Mouse (Mus musculus) liver, postnatal 0 days (tissue): ENCODE measurements around the gene Ptger1. TPM values are rescaled to one million over a fixed set of nuclear protein-coding genes. Genes with fewer than 3 reads are reported as not detected.
A peak's percentile ranks its signal among the peaks of the same experiment; 100 is the strongest.

Experiments used
- ATAC-seq: fragments of 200-750 bp; cut with Nextera tagmentation; 2 replicates; pipeline ENCODE4 v1.8.0; 2017; ENCODE audit warnings: mild to moderate bottlenecking, moderate library complexity
- DNase-seq: peaks from one replicate; pipeline ENCODE4 v3.0.0-alpha.2; 2016
- H3K27ac ChIP-seq: fragments of 300-500 bp; sonication (generic); 2 replicates; pipeline ENCODE4 v1.5.1; 2014; ENCODE audit warnings: antibody characterized with exemption, moderate library complexity, mild to moderate bottlenecking, low read depth
- H3K27me3 ChIP-seq: fragments of 300-500 bp; sonication (generic); 2 replicates; pipeline ENCODE4 v1.6.1; 2014; ENCODE audit warnings: low read length, control low read depth, mixed read lengths; ENCODE audit not compliant: insufficient read depth
- H3K36me3 ChIP-seq: fragments of 300-500 bp; sonication (generic); replicated peaks from 2 replicates; pipeline ENCODE4 v1.6.1; 2014; ENCODE audit warnings: mild to moderate bottlenecking, control low read depth, low read length, moderate library complexity, mixed read lengths; ENCODE audit not compliant: insufficient read depth
- H3K4me1 ChIP-seq: fragments of 300-500 bp; sonication (generic); 2 replicates; pipeline ENCODE4 v1.6.1; 2014; ENCODE audit warnings: antibody characterized with exemption, mild to moderate bottlenecking, control low read depth; ENCODE audit not compliant: insufficient read depth
- H3K4me2 ChIP-seq: fragments of 300-500 bp; sonication (generic); 2 replicates; pipeline ENCODE4 v1.6.1; 2014; ENCODE audit warnings: low read depth, mild to moderate bottlenecking, low read length, moderate library complexity, mixed read lengths
- H3K4me3 ChIP-seq: fragments of 300-500 bp; sonication (generic); 2 replicates; pipeline ENCODE4 v1.5.1; 2014; ENCODE audit warnings: low read depth, low read length
- H3K9ac ChIP-seq: fragments of 300-500 bp; sonication (generic); replicated peaks from 2 replicates; pipeline ENCODE4 v1.6.1; 2014; ENCODE audit warnings: mild to moderate bottlenecking, moderate library complexity
- H3K9me3 ChIP-seq: fragments of 300-500 bp; sonication (generic); 2 replicates; pipeline ENCODE4 v1.6.1; 2016; ENCODE audit warnings: mild to moderate bottlenecking, control low read depth, low read length, mixed read lengths
- CTCF ChIP-seq: sonication (generic); IDR thresholded peaks from 2 replicates; pipeline ENCODE4 v1.5.1; 2016; ENCODE audit warnings: antibody characterized with exemption, low read depth
- EP300 ChIP-seq: IDR thresholded peaks from 2 replicates; pipeline ENCODE4 v1.6.1; 2016; ENCODE audit warnings: antibody characterized with exemption, low read depth, mild to moderate bottlenecking
- WGBS: fragments of 180-500 bp; shearing (Covaris S2); extraction: QIAGEN DNeasy Blood & Tissue Kit; methylation state at CpG from one replicate; pipeline ENCODE4 v1.1.7; 2014; ENCODE audit not compliant: insufficient replicate concordance; 5-methylcytosine and 5-hydroxymethylcytosine counted together
- polyA plus RNA-seq: library from polyadenylated mRNA; unstranded; fragments of >200 nt; fragmentation: Nextera tagmentation; extraction: Ambion mirVana; gene quantifications from 2 replicates; pipeline ENCODE4 v1.2.1, GENCODE M21; 2015

Ptger1 gene
- polyA plus RNA-seq, 1 experiment from 2014 or later, result 0.16 TPM

DNA sequence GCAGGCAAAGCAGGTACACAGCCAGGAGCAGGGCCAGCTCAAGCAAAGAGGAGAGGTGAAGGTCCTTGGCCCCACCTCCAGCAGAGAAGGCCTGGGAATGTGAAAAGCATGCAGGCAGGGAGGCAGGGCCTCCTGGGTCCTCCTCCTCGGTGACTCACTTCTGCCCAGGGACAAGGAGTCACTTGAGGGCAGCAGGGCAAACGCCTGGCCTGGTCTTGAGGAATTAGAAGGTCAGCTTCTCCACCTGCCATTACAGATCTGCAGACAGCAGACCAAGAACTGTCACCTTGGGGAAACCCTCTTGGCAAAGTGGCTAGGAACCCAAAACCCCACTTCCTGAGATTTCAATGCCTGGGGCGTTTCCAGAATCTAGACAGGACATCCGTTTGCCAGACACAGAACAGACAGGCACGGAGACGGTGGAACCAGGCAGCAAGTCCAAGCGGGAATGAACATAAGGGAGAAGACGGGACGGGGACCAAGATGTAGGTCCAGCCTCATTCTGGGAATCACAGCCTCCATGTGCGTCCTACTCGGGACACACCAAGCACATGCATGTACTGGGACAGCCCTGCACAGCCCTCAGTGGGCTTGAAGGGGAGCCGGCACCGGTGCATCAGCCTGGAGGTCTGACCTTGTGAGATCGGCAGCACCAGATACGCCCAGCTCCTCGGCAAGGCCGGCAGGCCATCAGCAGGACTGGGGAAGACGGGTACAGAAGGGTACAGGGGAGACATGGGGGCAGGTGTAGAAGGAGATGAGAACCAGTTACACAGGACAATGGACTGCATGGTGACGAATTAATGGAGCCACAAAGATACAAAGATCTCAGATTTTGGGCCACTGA is 31.1 kb downstream of the Ptger1 start:
- H3K4me1 ChIP-seq, result peaks cover 46% of the 10 kb centered on the region
- H3K9ac ChIP-seq, result peak overlapping the region; percentile 91
- no peak for ATAC-seq

DNA sequence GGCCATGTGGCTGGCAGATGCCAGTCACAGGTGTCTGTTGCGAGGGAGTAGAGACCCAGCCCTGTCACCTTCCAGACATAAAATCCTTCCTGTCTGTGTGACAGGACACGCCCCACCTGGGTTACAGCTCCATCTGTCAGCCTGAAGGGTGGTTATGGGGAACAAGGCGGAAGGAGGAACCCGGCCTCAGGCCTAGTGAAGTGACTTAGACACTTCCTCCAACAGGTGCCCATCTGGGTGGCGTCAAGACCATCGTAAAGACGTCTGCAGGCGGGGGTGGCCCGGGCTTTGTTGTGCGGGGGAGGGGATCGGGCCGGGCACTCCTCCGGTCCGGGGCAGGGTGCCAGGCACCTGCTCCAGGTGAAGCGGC is 31.8 kb downstream of the Ptger1 start:
- peaks cover 46% of the 10 kb centered on the region for H3K4me1 ChIP-seq
- no peaks in the 10 kb centered on the region for H3K27me3 ChIP-seq
- TF ChIP-seq EP300 (no peak), CTCF (no peak)
- H3K36me3 ChIP-seq, result no peaks in the 10 kb centered on the region
- WGBS, result 2% methylated on average over 15 of the region's 15 CpGs
- ATAC-seq (peak; percentile 24), DNase-seq (peak; percentile 71)
- peak overlapping the region; percentile 92 for H3K4me2 ChIP-seq
- H3K9me3 ChIP-seq, result no peaks in the 10 kb centered on the region
- H3K9ac ChIP-seq, result peak overlapping the region; percentile 91
- H3K27ac ChIP-seq, result peak overlapping the region; percentile 90
- H3K4me3 ChIP-seq, result peak overlapping the region; percentile 80

More for the DNA sequence above, 31.1 kb downstream of the Ptger1 start:
- Histone ChIP-seq H3K27ac (peak overlapping the region; percentile 90), H3K27me3 (no peaks in the 10 kb centered on the region), H3K9me3 (no peaks in the 10 kb centered on the region), H3K4me3 (peak overlapping the region; percentile 80), H3K36me3 (0 out of 2 replicates have a peak, but pooled peaks cover under 1% of the 10 kb centered on the region), H3K4me2 (peak overlapping the region; percentile 92)
- DNase-seq, result peak; percentile 38
- TF ChIP-seq EP300, result no peak
- TF ChIP-seq CTCF, result no peak
- 36% methylated on average over 19 of the region's 19 CpGs for WGBS

GRCm38 (mm10) chr8:83698661-83699453 is 32.4 kb downstream of the Ptger1 start, which contains the start of gene Pkn1:
Gene Pkn1 (minus strand): TSS chr8:83699179.
- peaks cover 42% of the 10 kb centered on the region for H3K4me1 ChIP-seq
- peak within 1 kb of the TSS; percentile 90 for H3K27ac ChIP-seq
- H3K9ac ChIP-seq, result peak within 1 kb of the TSS; percentile 91
- H3K4me2 ChIP-seq, result peak within 1 kb of the TSS; percentile 92
- under 1% methylated on average over 54 of the region's 85 CpGs for WGBS
- no peaks in the 10 kb centered on the region for H3K9me3 ChIP-seq
- peak; percentile 82 for ATAC-seq
- DNase-seq, result peak; percentile 87
- H3K27me3 ChIP-seq, result no peaks in the 10 kb centered on the region
- no peaks in the 10 kb centered on the region for H3K36me3 ChIP-seq
- peak within 1 kb of the TSS; percentile 80 for H3K4me3 ChIP-seq
- TF ChIP-seq EP300 (no peak), CTCF (no peak)

DNA sequence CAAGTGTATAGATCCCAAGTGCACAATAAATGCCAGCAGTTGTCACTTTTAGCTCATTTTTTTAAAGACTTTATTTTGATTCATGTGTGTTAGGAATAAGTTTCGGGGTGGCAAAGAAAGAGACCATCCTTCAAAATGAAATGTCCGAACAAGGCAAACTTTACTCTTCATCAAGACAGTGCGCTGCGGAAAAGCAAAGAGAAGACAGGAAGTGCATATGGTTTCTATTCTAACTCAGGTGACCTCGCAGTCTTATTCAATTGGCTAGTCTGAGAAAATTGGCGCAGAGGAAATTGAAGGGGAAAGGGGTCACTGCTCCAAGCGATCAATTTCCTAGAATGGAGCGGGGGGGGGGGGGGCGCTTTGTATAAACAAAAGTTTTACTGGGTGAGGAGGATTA is 33.1 kb downstream of the Ptger1 start:
- Histone ChIP-seq H3K36me3 (no peaks in the 10 kb centered on the region), H3K4me3 (peak overlapping the region; percentile 80), H3K27me3 (no peaks in the 10 kb centered on the region), H3K4me1 (peaks cover 40% of the 10 kb centered on the region), H3K9me3 (no peaks in the 10 kb centered on the region), H3K4me2 (peak overlapping the region; percentile 92), H3K27ac (peak overlapping the region; percentile 90), H3K9ac (peak overlapping the region; percentile 91)
- ATAC-seq (no peak), DNase-seq (no peak)
- no peak for TF ChIP-seq CTCF
- TF ChIP-seq EP300, result no peak
- WGBS, result 15% methylated on average over 9 of the region's 9 CpGs

DNA sequence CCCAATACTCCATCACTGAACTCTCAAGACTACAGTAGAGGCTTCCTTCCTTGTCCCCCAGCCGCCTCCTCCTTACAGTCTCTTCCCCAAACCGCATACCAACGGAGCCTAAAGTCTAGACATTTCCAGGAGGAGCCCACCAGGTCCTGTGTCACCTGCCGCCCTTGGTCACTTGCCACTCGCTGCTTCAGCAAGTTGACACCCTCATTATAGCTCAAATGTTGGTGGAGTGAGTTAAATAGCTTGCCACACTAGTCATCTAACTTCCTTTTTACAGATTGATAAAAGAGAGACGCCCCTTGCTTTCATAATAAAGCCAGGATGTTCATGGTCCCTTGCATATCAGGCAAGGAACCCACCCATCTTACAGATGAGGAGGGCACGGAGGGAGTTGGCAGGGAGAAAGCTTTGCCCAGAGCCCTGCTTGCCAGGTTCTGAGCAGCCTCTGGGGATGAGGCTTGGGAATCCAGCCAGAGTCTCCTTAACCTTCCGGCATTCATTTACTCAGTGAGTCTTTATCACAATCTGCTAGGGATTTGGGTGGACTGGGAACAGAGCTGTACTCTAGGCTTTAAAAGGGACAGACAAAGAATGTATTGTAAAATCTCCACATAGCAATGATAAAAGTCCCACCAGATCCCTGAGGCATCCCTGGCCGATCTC is 34.1 kb downstream of the Ptger1 start:
- TF ChIP-seq EP300, result no peak
- no peak for TF ChIP-seq CTCF
- Histone ChIP-seq H3K9ac (no peak overlapping the region), H3K9me3 (no peaks in the 10 kb centered on the region), H3K27me3 (no peaks in the 10 kb centered on the region), H3K36me3 (no peaks in the 10 kb centered on the region), H3K27ac (peak overlapping the region; percentile 30; the same call in 1 of the 2 replicates), H3K4me3 (no peak overlapping the region), H3K4me1 (peaks cover 31% of the 10 kb centered on the region), H3K4me2 (0 out of 2 replicates have a peak overlapping the region, but pooled peaks have one; percentile 92)
- 64% methylated on average over 9 of the region's 9 CpGs for WGBS
- ATAC-seq (no peak), DNase-seq (no peak)

DNA sequence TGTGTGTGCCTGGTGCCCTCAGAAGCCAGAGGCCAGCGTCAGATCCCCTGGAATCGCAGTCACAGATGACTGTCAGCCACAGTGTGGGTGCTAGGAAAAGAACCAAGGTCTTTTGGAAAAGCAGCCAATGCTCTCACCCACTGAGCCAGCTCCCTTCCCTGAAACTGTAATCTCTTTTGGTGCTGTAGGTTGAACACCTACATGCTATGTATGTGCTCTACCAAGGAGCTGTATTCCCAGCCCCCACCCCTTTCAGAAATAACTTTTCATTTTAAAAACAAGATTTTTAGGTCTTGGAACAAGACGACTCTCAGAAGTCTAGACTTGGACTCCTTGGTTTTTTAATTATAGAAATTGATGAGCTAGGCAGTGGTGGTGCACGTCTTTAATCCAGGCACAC is 36.9 kb downstream of the Ptger1 start:
- Histone ChIP-seq H3K4me1 (peaks cover 9% of the 10 kb centered on the region), H3K9ac (no peak overlapping the region), H3K4me3 (no peak overlapping the region), H3K27ac (no peak overlapping the region), H3K4me2 (no peak overlapping the region), H3K27me3 (no peaks in the 10 kb centered on the region), H3K9me3 (no peaks in the 10 kb centered on the region), H3K36me3 (no peaks in the 10 kb centered on the region)
- 74% methylated on average over 4 of the region's 4 CpGs for WGBS
- DNase-seq (no peak), ATAC-seq (no peak)
- no peak for TF ChIP-seq CTCF
- no peak for TF ChIP-seq EP300
